Mouse (Mus musculus) lung, postnatal 10 days (tissue): ENCODE measurements at regions not wholly inside any gene's neighbourhood (a gene's known extent, or its start where the extent isn't known, plus 50 kb on each side); places are given as distances from the start of the nearest gene placed in this dataset.
A peak's percentile ranks its signal among the peaks of the same experiment; 100 is the strongest.

Source experiments
- DNase-seq: peaks from one replicate; pipeline ENCODE4 v3.0.0; 2021

- DNase-seq = no peak
Measured at GRCm38 (mm10) chr2:133371490-133372215, 180.3 kb upstream of the Bmp2 start.

GRCm38 (mm10) chr2:133373543-133373942 is 178.4 kb upstream of the Bmp2 start:
- no peak for DNase-seq

GRCm38 (mm10) chr2:133381054-133381453 is 170.9 kb upstream of the Bmp2 start:
- DNase-seq = peak; percentile 76

GRCm38 (mm10) chr2:133383135-133383920 is 168.6 kb upstream of the Bmp2 start:
- DNase-seq = no peak

- no peak for DNase-seq
Measured at GRCm38 (mm10) chr2:133385297-133385696, 166.7 kb upstream of the Bmp2 start.

- DNase-seq = no peak
Measured at GRCm38 (mm10) chr2:133387349-133387748, 164.6 kb upstream of the Bmp2 start.

- peak; percentile 21 for DNase-seq
Measured at GRCm38 (mm10) chr2:133392298-133392697, 159.7 kb upstream of the Bmp2 start.

- peak; percentile 34 for DNase-seq
Measured at GRCm38 (mm10) chr2:133397566-133397965, 154.4 kb upstream of the Bmp2 start.

- no peak for DNase-seq
Measured at GRCm38 (mm10) chr2:133399059-133399690, 152.8 kb upstream of the Bmp2 start.

GRCm38 (mm10) chr2:133400963-133401362 is 151.0 kb upstream of the Bmp2 start:
- no peak for DNase-seq

- DNase-seq = no peak
Measured at GRCm38 (mm10) chr2:133416990-133417581, 134.9 kb upstream of the Bmp2 start.

- DNase-seq = no peak
Measured at GRCm38 (mm10) chr2:133419686-133420303, 132.2 kb upstream of the Bmp2 start.

- no peak for DNase-seq
Measured at GRCm38 (mm10) chr2:133425538-133425937, 126.4 kb upstream of the Bmp2 start.

- no peak for DNase-seq
Measured at GRCm38 (mm10) chr2:133427039-133427438, 124.9 kb upstream of the Bmp2 start.

GRCm38 (mm10) chr2:133429369-133430062 is 122.4 kb upstream of the Bmp2 start:
- DNase-seq = no peak

- peak; percentile 60 for DNase-seq
Measured at GRCm38 (mm10) chr2:133430741-133431438, 121.1 kb upstream of the Bmp2 start.

GRCm38 (mm10) chr2:133432141-133432813 is 119.7 kb upstream of the Bmp2 start:
- DNase-seq = no peak

- no peak for DNase-seq
Measured at GRCm38 (mm10) chr2:133436913-133437843, 114.8 kb upstream of the Bmp2 start.

GRCm38 (mm10) chr2:133438018-133438417 is 113.9 kb upstream of the Bmp2 start:
- DNase-seq = no peak

- DNase-seq = no peak
Measured at GRCm38 (mm10) chr2:133443024-133443423, 108.9 kb upstream of the Bmp2 start.
